Mouse (Mus musculus): ENCODE measurements around the gene Abcd3. TPM values are rescaled to one million over a fixed set of nuclear protein-coding genes. Genes with fewer than 3 reads are reported as not detected.
A peak's percentile ranks its signal among the peaks of the same experiment; 100 is the strongest.
"Not testable (repeated sequence)": the region's sequence is repeated elsewhere in the genome, so short reads cannot be mapped to it uniquely, and the experiment has no call there.

Gene Abcd3
- polyA plus RNA-seq, 2 experiments from 2014 or later = 8.6 to 9.3 TPM

DNA sequence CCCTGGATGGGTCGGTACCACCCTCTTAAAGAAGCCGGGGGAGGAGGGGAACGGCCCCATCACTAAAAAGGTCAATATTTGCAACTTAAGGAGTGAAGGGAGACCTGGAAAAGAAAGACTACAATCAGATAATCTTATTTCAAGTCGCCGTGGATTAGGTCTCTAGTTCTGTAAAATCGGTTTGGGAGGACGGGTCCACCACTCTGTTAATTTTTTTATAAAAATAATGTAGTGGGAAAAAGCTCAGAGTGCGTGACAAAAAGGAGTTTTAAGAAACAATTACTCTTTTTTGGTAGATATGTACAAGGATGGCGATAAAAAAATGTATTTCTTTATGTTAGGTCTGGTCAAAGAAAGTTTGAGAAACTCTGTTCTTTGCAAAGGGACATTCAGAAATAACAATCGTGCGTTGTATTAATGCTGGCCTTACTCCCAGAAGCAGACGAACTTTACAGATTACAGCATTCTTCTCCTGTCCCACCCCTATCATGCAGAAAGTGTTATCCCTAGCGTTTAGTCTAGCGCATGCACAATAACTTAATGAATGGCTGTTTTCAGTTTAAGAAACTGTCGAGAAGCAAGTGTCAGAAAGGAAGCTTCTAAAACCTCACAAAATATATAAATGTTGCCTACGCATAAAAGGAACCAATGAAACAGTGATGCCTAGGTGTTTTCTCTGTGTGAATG lies 590 bp upstream of the Abcd3 start:
- ATAC-seq = no peak

DNA sequence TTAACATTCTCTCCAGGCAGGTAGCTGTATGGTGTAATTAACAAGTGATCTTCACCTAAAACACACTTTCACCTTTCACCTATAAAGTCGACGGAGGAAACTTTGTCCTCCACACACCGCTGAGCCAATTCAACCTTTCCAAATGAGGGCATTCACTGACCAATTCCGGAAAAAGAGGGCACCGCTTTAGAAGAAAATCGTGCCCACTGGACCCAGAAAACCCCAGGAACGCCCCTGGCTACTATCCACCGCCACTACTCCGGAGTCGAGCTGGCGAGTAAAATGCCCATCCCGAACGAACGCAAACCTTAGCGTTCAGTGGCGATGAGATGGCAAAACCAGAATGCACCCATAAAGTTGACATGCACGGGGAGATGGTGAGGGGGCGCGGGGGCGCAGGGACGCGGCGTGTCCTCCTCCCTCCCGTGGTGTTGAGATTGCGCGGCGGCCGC lies 663 bp downstream of the Abcd3 start:
- no peak for ATAC-seq

- ATAC-seq = no peak
Observed at GRCm38 (mm10) chr3:121813834-121814233, 1.3 kb downstream of the Abcd3 start.

GRCm38 (mm10) chr3:121808246-121808645 lies 6.9 kb downstream of the Abcd3 start:
- ATAC-seq = no peak

- no peak for ATAC-seq
Observed at GRCm38 (mm10) chr3:121794214-121794613, 20.9 kb downstream of the Abcd3 start.

DNA sequence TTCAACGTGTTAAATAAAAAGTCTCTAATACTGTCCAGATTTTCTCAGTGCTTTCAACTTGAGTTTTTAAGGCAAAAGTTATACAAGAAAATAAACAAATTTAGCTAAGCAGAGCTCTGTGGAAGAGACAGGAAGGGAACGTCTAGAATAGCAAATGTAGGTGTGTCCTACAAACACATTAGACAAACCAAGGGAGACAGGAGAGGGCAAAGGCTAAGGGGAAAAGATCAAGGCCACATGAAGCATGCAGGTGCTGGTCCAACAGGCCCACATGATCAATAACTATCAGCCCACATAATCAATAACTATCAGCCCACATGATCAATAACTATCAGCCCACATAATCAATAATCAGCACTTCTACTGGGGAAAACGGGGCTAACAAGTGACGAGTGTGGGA lies 22.9 kb downstream of the Abcd3 start:
- ATAC-seq = no peak

GRCm38 (mm10) chr3:121790442-121790841 lies 24.7 kb downstream of the Abcd3 start:
- ATAC-seq = no peak

DNA sequence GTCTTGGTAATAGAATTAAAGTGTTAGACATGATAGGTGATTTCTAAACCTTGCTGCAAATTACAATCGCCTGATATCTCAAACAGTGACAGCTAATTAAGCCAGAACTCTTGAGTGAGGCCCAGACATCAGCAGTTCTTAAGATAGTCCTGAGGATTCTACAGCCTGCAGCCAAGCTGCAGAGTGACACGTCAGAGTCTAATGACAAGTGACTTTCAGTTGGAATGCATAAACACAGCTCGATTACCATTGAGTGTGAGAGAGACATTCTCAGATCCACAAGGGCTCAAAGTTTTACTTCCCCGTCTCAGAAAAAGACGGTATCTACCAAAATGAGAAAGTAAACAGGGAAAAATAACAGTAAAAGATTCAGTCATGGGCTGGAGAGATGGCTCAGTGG lies 25.3 kb downstream of the Abcd3 start:
- ATAC-seq = no peak

- no peak for ATAC-seq
Observed at GRCm38 (mm10) chr3:121783020-121783419, 32.1 kb downstream of the Abcd3 start.

DNA sequence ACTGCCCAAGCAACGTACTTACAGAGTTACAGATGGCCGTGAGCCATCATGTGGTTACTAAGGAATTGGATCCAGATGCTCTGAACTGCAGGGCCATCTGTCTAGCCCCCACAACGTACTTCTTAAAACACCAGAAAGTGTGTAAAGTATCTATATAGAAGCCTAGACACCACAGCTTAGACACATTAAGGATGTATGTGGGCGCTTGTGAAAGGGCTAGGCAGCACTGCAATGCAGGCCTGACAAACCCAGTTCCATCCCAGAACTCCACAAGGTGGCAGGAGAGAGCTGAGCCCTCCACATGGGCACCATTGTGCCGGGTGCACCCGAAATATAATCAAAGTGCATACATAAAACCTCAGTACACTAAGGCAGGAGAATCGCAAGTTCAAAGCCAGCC lies 37.2 kb downstream of the Abcd3 start:
- ATAC-seq = peak; percentile 63

DNA sequence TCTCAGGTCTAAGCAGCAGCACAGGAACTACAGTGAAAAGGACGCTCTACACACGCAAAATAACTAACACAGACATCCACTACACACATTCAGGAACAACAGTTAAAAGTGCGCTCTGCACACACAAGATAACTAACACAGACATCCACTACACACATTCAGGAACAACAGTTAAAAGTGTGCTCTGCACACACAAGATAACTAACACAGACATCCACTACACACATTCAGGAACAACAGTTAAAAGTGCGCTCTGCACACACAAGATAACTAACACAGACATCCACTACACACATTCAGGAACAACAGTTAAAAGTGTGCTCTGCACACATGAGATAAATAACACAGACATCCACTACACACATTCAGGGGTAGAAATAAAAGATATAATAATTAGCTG lies 41.8 kb downstream of the Abcd3 start:
- not testable (repeated sequence) for ATAC-seq

GRCm38 (mm10) chr3:121768770-121769169 lies 46.3 kb downstream of the Abcd3 start:
- no peak for ATAC-seq

DNA sequence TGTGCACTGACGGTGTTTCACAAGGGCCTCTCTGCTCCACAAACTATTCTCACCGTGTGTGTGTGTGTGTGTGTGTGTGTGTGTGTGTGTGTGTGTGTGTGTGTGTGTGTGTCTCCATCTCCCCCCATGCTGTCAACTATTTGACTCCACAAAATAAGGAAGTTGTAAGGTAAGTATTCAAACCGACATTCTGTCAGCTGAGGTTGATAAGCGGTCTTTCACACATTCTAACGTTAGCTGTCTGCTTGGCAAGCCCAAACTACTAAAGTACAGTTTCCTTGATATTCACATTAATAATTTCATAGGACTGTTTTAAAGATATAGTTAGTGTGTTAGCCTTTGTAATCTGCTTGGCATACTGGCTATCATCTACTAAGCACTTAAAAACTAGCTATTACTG lies 48.3 kb downstream of the Abcd3 start:
- no peak for ATAC-seq

GRCm38 (mm10) chr3:121766048-121766447 lies 49.1 kb downstream of the Abcd3 start:
- ATAC-seq = no peak

DNA sequence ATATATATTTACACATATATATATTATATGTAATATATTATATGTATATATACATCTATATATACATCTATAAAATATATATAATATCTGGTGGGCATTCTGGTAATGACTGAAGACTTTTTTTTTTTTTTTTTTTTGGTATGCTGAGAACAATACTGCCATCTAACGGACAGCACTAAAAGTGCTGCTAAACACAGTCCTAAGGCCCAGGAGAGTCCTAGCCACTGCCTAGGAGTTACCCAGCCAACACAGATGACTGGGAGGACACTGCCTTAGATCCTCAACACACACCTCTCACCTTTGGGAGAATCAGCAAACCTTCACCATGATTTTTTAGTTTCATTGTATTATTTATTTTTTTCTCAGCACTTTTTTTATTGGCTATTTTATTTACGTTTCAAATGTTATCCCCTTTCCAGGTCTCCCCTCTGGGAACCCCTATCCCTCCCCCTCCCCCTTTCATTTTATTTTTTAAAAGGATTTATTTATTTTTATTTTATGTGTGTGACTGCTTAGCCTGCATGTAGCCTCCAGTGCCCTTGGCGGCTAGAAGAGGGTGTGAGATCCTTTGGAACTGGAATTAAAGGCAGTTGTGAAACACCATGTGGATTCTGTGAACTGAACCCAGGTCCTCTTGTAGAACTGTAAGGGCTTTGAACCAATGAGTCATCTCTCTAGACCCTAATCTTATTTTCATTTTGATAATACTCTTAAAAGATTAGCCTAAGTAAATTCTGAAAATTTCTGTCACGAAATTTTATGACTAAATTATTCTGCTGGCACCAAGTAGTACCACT lies 52.8 kb downstream of the Abcd3 start:
- ATAC-seq = peak; percentile 40

GRCm38 (mm10) chr3:121758373-121758772 lies 56.7 kb downstream of the Abcd3 start:
- no peak for ATAC-seq

GRCm38 (mm10) chr3:121755152-121755551 lies 60.0 kb downstream of the Abcd3 start:
- no peak for ATAC-seq

- ATAC-seq = not testable (repeated sequence)
Observed at GRCm38 (mm10) chr3:121754319-121755090, 60.6 kb downstream of the Abcd3 start.

GRCm38 (mm10) chr3:121741186-121741848 lies 73.8 kb downstream of the Abcd3 start:
- not testable (repeated sequence) for ATAC-seq

- ATAC-seq = no peak
Observed at GRCm38 (mm10) chr3:121739489-121740213, 75.5 kb downstream of the Abcd3 start.

- ATAC-seq = no peak
Observed at GRCm38 (mm10) chr3:121738742-121739342, 76.3 kb downstream of the Abcd3 start.

DNA sequence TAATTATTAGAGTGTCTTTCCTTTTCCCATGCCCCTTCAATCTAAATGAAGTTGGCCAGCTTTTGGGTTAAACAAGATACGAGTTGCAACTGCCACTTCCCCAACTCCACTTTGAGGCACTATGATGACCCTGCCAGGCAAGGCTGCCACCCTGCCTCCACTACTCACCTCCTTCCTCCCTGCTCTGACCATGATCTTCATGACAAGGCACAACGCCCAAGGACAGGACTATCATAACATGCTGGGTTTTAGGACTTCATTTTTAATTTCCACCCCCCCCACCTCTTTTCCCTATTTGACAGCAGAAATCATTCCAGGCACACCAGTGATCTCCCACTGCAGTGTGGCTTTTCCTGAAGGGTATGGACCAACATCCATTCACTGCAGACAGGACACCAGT lies 77.2 kb downstream of the Abcd3 start:
- no peak for ATAC-seq

Data from activated CD4-positive, CD25-positive, alpha-beta regulatory T cell, adult 4 months (primary cell).